Mouse (Mus musculus) forebrain, embryonic 13.5 days (tissue): ENCODE results near the gene Zfp511. TPM values are rescaled to one million over a fixed set of nuclear protein-coding genes. Genes with fewer than 3 reads are reported as not detected.

Experiments used
- ATAC-seq: fragments of 200-750 bp; cut with Nextera tagmentation; 2 replicates; pipeline ENCODE4 v1.8.0; 2017
- H3K27ac ChIP-seq: fragments of 300-500 bp; sonication (generic); 2 replicates; pipeline ENCODE4 v1.5.1; 2015; ENCODE audit warnings: inconsistent platforms, mild to moderate bottlenecking, moderate library complexity
- H3K27me3 ChIP-seq: fragments of 300-500 bp; sonication (generic); 2 replicates; pipeline ENCODE4 v1.6.1; 2015; ENCODE audit warnings: mild to moderate bottlenecking, inconsistent platforms
- H3K36me3 ChIP-seq: fragments of 300-500 bp; sonication (generic); 2 replicates; pipeline ENCODE4 v1.6.1; 2015; ENCODE audit warnings: mild to moderate bottlenecking, inconsistent platforms; ENCODE audit not compliant: poor library complexity, severe bottlenecking
- H3K4me1 ChIP-seq: fragments of 300-500 bp; sonication (generic); 2 replicates; pipeline ENCODE4 v1.6.1; 2015; ENCODE audit warnings: inconsistent platforms
- H3K4me2 ChIP-seq: fragments of 300-500 bp; sonication (generic); 2 replicates; pipeline ENCODE4 v1.6.1; 2015; ENCODE audit warnings: inconsistent platforms, mild to moderate bottlenecking, moderate library complexity
- H3K4me3 ChIP-seq: fragments of 300-500 bp; sonication (generic); 2 replicates; pipeline ENCODE4 v1.5.1; 2015; ENCODE audit warnings: mild to moderate bottlenecking, inconsistent platforms
- H3K9ac ChIP-seq: fragments of 300-500 bp; sonication (generic); 2 replicates; pipeline ENCODE4 v1.6.1; 2015; ENCODE audit warnings: mild to moderate bottlenecking, inconsistent platforms
- H3K9me3 ChIP-seq: fragments of 300-500 bp; sonication (generic); replicated peaks from 2 replicates; pipeline ENCODE4 v1.6.1; 2016; ENCODE audit warnings: inconsistent platforms
- WGBS: fragments of 180-500 bp; shearing (Covaris S2); methylation state at CpG from one replicate; pipeline ENCODE4 v1.1.7; 2015; 5-methylcytosine and 5-hydroxymethylcytosine counted together
- polyA plus RNA-seq: library from polyadenylated mRNA; unstranded; fragments of >200 nt; fragmentation: Nextera tagmentation; extraction: Ambion mirVana; gene quantifications from 2 replicates; pipeline ENCODE4 v1.2.1, GENCODE M21; 2015

Zfp511 gene
- polyA plus RNA-seq, 1 experiment from 2014 or later = 53.7 TPM

GRCm38 (mm10) chr7:140054124-140054523 lies 17.9 kb downstream of the Zfp511 start:
- no peak overlapping the region for H3K9ac ChIP-seq
- H3K4me2 ChIP-seq = no peak overlapping the region
- H3K36me3 ChIP-seq = no peaks in the 10 kb centered on the region
- H3K4me3 ChIP-seq = no peak overlapping the region
- peaks cover 73% of the 10 kb centered on the region for H3K27me3 ChIP-seq
- no peak for ATAC-seq
- H3K27ac ChIP-seq = no peak overlapping the region
- 80% methylated on average over 4 of the region's 4 CpGs for WGBS
- peaks cover 32% of the 10 kb centered on the region for H3K4me1 ChIP-seq
- no peaks in the 10 kb centered on the region for H3K9me3 ChIP-seq

- H3K4me2 ChIP-seq = peak overlapping the region; percentile 75
- H3K4me1 ChIP-seq = peaks cover 58% of the 10 kb centered on the region
- H3K36me3 ChIP-seq = no peaks in the 10 kb centered on the region
- H3K9ac ChIP-seq = peak overlapping the region; percentile 75
- 1% methylated on average over 53 of the region's 53 CpGs for WGBS
- peak overlapping the region; percentile 89 for H3K27ac ChIP-seq
- ATAC-seq = peak; percentile 76
- no peaks in the 10 kb centered on the region for H3K9me3 ChIP-seq
- H3K4me3 ChIP-seq = peak overlapping the region; percentile 48
- peaks cover 47% of the 10 kb centered on the region for H3K27me3 ChIP-seq
These were observed 21.5 kb downstream of the Zfp511 start for GRCm38 (mm10) chr7:140057413-140058407.

- Histone ChIP-seq H3K27ac (peak overlapping the region; percentile 89), H3K9ac (peak overlapping the region; percentile 75), H3K36me3 (no peaks in the 10 kb centered on the region), H3K4me3 (peak overlapping the region; percentile 48), H3K9me3 (no peaks in the 10 kb centered on the region), H3K4me2 (peak overlapping the region; percentile 75), H3K4me1 (peaks cover 58% of the 10 kb centered on the region), H3K27me3 (peaks cover 44% of the 10 kb centered on the region)
- no peak for ATAC-seq
- WGBS = 7% methylated on average over 7 of the region's 7 CpGs
These were observed 22.3 kb downstream of the Zfp511 start for GRCm38 (mm10) chr7:140058528-140058927.

- H3K4me2 ChIP-seq = 0 out of 2 replicates have a peak overlapping the region, but pooled peaks have one; percentile 17
- no peak for ATAC-seq
These were observed 23.4 kb downstream of the Zfp511 start for GRCm38 (mm10) chr7:140059601-140060000.

GRCm38 (mm10) chr7:140060936-140061831 lies 25.0 kb downstream of the Zfp511 start:
- under 1% methylated on average over 47 of the region's 47 CpGs for WGBS
- H3K27ac ChIP-seq = peak overlapping the region; percentile 81
- H3K4me1 ChIP-seq = peaks cover 58% of the 10 kb centered on the region
- peaks cover 52% of the 10 kb centered on the region for H3K27me3 ChIP-seq
- no peaks in the 10 kb centered on the region for H3K9me3 ChIP-seq
- H3K4me2 ChIP-seq = peak overlapping the region; percentile 74
- peak overlapping the region; percentile 36 for H3K4me3 ChIP-seq
- H3K9ac ChIP-seq = peak overlapping the region; percentile 65
- no peaks in the 10 kb centered on the region for H3K36me3 ChIP-seq
- ATAC-seq = peak; percentile 72

More at GRCm38 (mm10) chr7:140059601-140060000, 23.4 kb downstream of the Zfp511 start:
- H3K36me3 ChIP-seq = no peaks in the 10 kb centered on the region
- H3K27ac ChIP-seq = no peak overlapping the region
- H3K4me3 ChIP-seq = no peak overlapping the region
- peaks cover 45% of the 10 kb centered on the region for H3K27me3 ChIP-seq
- H3K9me3 ChIP-seq = no peaks in the 10 kb centered on the region
- WGBS = 20% methylated on average over 4 of the region's 4 CpGs
- H3K4me1 ChIP-seq = peaks cover 58% of the 10 kb centered on the region
- H3K9ac ChIP-seq = 0 out of 2 replicates have a peak overlapping the region, but pooled peaks have one; percentile 18

- ATAC-seq = peak; percentile 4
- 2% methylated on average over 6 of the region's 6 CpGs for WGBS
- Histone ChIP-seq H3K27me3 (peaks cover 47% of the 10 kb centered on the region), H3K4me2 (peak overlapping the region; percentile 74), H3K4me3 (peak overlapping the region; percentile 36), H3K36me3 (no peaks in the 10 kb centered on the region), H3K4me1 (peaks cover 55% of the 10 kb centered on the region), H3K9me3 (no peaks in the 10 kb centered on the region), H3K27ac (peak overlapping the region; percentile 81), H3K9ac (peak overlapping the region; percentile 65; the same call in 1 of the 2 replicates)
These were observed 25.6 kb downstream of the Zfp511 start for GRCm38 (mm10) chr7:140061832-140062130.

GRCm38 (mm10) chr7:140062307-140062706 lies 26.1 kb downstream of the Zfp511 start:
- Histone ChIP-seq H3K9ac (no peak overlapping the region), H3K36me3 (no peaks in the 10 kb centered on the region), H3K4me2 (peak overlapping the region; percentile 74; the same call in 1 of the 2 replicates), H3K4me1 (peaks cover 50% of the 10 kb centered on the region), H3K27ac (no peak overlapping the region), H3K4me3 (no peak overlapping the region), H3K27me3 (peaks cover 45% of the 10 kb centered on the region), H3K9me3 (no peaks in the 10 kb centered on the region)
- peak; percentile 6; the same call in 1 of the 2 replicates for ATAC-seq
- 8% methylated on average over 11 of the region's 11 CpGs for WGBS

GRCm38 (mm10) chr7:140063092-140063491 lies 26.9 kb downstream of the Zfp511 start:
- ATAC-seq = no peak
- H3K27ac ChIP-seq = no peak overlapping the region
- no peaks in the 10 kb centered on the region for H3K9me3 ChIP-seq
- 15% methylated on average over 7 of the region's 7 CpGs for WGBS
- no peak overlapping the region for H3K4me2 ChIP-seq
- peaks cover 53% of the 10 kb centered on the region for H3K27me3 ChIP-seq
- H3K4me3 ChIP-seq = no peak overlapping the region
- H3K9ac ChIP-seq = no peak overlapping the region
- peaks cover 43% of the 10 kb centered on the region for H3K4me1 ChIP-seq
- H3K36me3 ChIP-seq = no peaks in the 10 kb centered on the region

GRCm38 (mm10) chr7:140067397-140067796 lies 31.2 kb downstream of the Zfp511 start:
- Histone ChIP-seq H3K4me2 (no peak overlapping the region), H3K4me3 (no peak overlapping the region), H3K4me1 (peaks cover 7% of the 10 kb centered on the region), H3K9me3 (no peaks in the 10 kb centered on the region), H3K27me3 (peaks cover 74% of the 10 kb centered on the region), H3K9ac (no peak overlapping the region), H3K27ac (no peak overlapping the region), H3K36me3 (peaks cover 5% of the 10 kb centered on the region; the same call in 1 of the 2 replicates)
- WGBS = 68% methylated on average over 6 of the region's 6 CpGs
- no peak for ATAC-seq

- WGBS = 43% methylated on average over 37 of the region's 39 CpGs
- no peak overlapping the region for H3K27ac ChIP-seq
- no peaks in the 10 kb centered on the region for H3K9me3 ChIP-seq
- H3K36me3 ChIP-seq = peaks cover 5% of the 10 kb centered on the region; the same call in 1 of the 2 replicates
- no peak overlapping the region for H3K9ac ChIP-seq
- H3K4me1 ChIP-seq = peaks cover 5% of the 10 kb centered on the region; the same call in 1 of the 2 replicates
- H3K27me3 ChIP-seq = peaks cover 70% of the 10 kb centered on the region
- peak overlapping the region; percentile 5; the same call in 1 of the 2 replicates for H3K4me3 ChIP-seq
- no peak for ATAC-seq
- peak overlapping the region; percentile 35; the same call in 1 of the 2 replicates for H3K4me2 ChIP-seq
These were observed 34.0 kb downstream of the Zfp511 start for GRCm38 (mm10) chr7:140070042-140070711.

- Histone ChIP-seq H3K4me1 (peaks cover 36% of the 10 kb centered on the region), H3K4me2 (no peak overlapping the region), H3K27ac (no peak overlapping the region), H3K4me3 (no peak overlapping the region), H3K27me3 (peaks cover 30% of the 10 kb centered on the region), H3K36me3 (no peaks in the 10 kb centered on the region), H3K9ac (no peak overlapping the region), H3K9me3 (no peaks in the 10 kb centered on the region)
- 83% methylated on average over 6 of the region's 6 CpGs for WGBS
- ATAC-seq = no peak
These were observed 41.5 kb downstream of the Zfp511 start for GRCm38 (mm10) chr7:140077698-140078097.
